Mouse (Mus musculus): Measurements from ENCODE around the gene Daxx. TPM values are rescaled to one million over a fixed set of nuclear protein-coding genes. Genes with fewer than 3 reads are reported as not detected.

Gene Daxx
- polyA plus RNA-seq, 1 experiment from 2014 or later, result 66.8 TPM

DNA sequence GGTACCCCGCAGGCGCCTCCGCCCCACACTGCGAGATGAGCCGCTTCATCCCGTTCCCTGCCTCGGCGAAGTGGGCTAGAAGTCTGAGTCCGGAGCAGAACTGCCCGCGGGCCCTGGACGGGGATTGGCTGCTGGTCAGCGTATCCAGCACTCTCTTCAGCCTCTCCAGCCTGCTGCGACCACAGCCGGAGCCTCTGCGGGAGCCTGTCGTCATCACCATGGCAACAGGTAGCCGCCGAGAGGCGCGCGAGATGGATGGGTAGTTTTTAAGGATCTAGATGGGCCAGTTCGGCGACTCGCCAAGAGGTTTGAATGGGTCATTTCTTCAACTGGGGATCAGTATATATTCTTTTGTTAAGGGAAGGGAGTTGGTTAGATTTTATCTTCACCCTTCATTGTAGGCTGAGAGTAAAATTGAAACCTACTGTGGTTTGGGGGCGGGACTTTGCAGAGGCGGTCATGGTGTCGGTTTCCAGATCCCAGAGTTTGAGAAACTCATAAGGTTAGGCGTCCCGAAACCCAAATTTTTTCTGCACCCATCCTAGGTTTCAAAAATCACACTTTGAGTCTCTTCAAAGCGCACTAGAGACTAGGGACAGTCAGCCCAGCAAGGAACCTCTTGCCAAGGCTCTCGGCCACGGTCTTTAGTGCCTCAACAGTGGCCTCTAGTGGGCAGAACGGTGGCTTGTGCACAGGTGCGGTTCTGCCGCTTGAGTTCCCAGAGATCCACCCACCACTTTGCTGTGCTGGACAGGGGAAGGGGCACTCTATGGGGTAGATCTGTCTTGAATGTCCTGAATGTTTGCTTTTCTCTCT is 11.3 kb downstream of the Daxx start:
- DNase-seq (ENCODE audit: low spot score), result peak; percentile 91
- Histone ChIP-seq H3K27me3 (ENCODE audit: control insufficient read depth, insufficient read depth, low read length) (no peaks in the 10 kb centered on the region), H3K4me2 (ENCODE audit: low read depth, severe bottlenecking) (peak overlapping the region; percentile 98), H3K4me3 (ENCODE audit: low read depth, low read length) (peak overlapping the region; percentile 60), H3K36me3 (ENCODE audit: control insufficient read depth, insufficient read depth, low read length) (peaks cover 6% of the 10 kb centered on the region), H3K9me3 (ENCODE audit: control insufficient read depth, low read length) (no peaks in the 10 kb centered on the region), H3K27ac (replicated peaks; ENCODE audit: low read depth, low read length) (peak overlapping the region; percentile 56; the same call in 1 of the 2 replicates), H3K9ac (ENCODE audit: low read length) (peak overlapping the region; percentile 58), H3K4me1 (ENCODE audit: control insufficient read depth, insufficient read depth, low read length) (peaks cover 15% of the 10 kb centered on the region; the same call in 1 of the 2 replicates)
- WGBS, result under 1% methylated on average over 36 of the region's 36 CpGs
- ATAC-seq (ENCODE audit: insufficient number of reproducible peaks, low FRiP score, low TSS enrichment, low read depth), result no peak

DNA sequence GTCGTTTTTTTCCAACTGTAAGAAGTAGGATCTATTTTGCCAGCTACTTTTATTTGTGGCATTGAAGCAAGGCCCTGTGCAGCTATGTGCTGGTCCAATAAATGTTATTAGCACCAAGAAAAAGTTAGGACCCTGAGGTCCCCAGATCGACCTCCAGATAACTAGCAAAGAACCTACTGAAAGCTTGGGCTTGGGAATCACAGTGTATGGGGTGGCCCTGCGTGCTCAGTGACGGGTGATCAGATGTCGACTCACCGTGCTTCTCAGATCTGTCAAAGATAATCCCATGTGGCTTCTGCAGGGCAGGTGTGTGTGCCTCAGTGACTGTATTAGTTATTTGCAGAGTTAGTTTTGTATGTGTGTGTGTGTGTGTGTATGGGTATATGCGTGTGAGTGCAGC is 12.1 kb downstream of the Daxx start:
- DNase-seq (ENCODE audit: low spot score) (no peak), ATAC-seq (ENCODE audit: insufficient number of reproducible peaks, low FRiP score, low TSS enrichment, low read depth) (no peak)
- no peak overlapping the region for H3K4me3 ChIP-seq (ENCODE audit: low read depth, low read length)
- no peaks in the 10 kb centered on the region for H3K27me3 ChIP-seq (ENCODE audit: control insufficient read depth, insufficient read depth, low read length)
- H3K4me1 ChIP-seq (ENCODE audit: control insufficient read depth, insufficient read depth, low read length), result peaks cover 15% of the 10 kb centered on the region; the same call in 1 of the 2 replicates
- WGBS, result 90% methylated on average over 7 of the region's 7 CpGs
- no peaks in the 10 kb centered on the region for H3K9me3 ChIP-seq (ENCODE audit: control insufficient read depth, low read length)
- no peak overlapping the region for H3K27ac ChIP-seq (replicated peaks; ENCODE audit: low read depth, low read length)
- H3K4me2 ChIP-seq (ENCODE audit: low read depth, severe bottlenecking), result no peak overlapping the region
- peaks cover 8% of the 10 kb centered on the region for H3K36me3 ChIP-seq (ENCODE audit: control insufficient read depth, insufficient read depth, low read length)
- H3K9ac ChIP-seq (ENCODE audit: low read length), result no peak overlapping the region

DNA sequence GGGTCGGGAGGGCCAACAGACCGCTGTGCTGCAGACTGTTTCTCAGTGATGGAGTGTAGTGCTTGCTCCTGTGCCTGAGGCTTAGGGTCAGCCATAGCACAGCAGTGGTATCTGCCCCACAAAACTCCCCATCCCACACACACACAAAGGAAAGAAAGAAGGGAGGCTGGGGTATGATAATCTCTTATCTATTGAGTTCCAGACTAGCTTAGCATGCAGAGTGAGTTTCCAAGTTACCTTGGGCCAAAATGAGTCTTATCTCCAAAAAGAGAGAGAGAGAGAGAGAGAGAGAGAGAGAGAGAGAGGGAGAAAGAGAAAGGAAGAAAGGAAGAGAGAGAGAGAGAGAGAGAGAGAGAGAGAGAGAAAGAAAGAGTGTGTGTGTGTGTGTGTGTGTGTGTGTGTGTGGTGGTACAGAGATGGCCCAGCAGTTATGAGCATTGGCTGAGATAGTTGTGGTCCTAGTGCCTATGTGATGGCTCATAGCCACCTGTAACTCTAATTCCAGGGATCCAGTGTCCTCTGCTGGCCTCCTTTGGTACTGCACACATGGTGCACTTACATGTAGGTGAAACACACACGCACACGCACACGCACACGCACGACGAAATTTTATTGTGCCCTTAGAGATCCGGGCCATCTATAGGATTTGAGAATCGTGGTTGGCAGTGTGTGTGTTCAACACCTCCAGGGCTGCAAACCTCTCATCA is 15.5 kb downstream of the Daxx start:
- Histone ChIP-seq H3K27ac (replicated peaks; ENCODE audit: low read depth, low read length) (no peak overlapping the region), H3K27me3 (ENCODE audit: control insufficient read depth, insufficient read depth, low read length) (no peaks in the 10 kb centered on the region), H3K4me1 (ENCODE audit: control insufficient read depth, insufficient read depth, low read length) (peaks cover 6% of the 10 kb centered on the region; the same call in 1 of the 2 replicates), H3K36me3 (ENCODE audit: control insufficient read depth, insufficient read depth, low read length) (0 out of 2 replicates have a peak, but pooled peaks cover 2% of the 10 kb centered on the region), H3K9ac (ENCODE audit: low read length) (no peak overlapping the region), H3K4me2 (ENCODE audit: low read depth, severe bottlenecking) (no peak overlapping the region), H3K9me3 (ENCODE audit: control insufficient read depth, low read length) (no peaks in the 10 kb centered on the region), H3K4me3 (ENCODE audit: low read depth, low read length) (no peak overlapping the region)
- WGBS, result 89% methylated on average over 10 of the region's 10 CpGs
- DNase-seq (ENCODE audit: low spot score) (no peak), ATAC-seq (ENCODE audit: insufficient number of reproducible peaks, low FRiP score, low TSS enrichment, low read depth) (no peak)

DNA sequence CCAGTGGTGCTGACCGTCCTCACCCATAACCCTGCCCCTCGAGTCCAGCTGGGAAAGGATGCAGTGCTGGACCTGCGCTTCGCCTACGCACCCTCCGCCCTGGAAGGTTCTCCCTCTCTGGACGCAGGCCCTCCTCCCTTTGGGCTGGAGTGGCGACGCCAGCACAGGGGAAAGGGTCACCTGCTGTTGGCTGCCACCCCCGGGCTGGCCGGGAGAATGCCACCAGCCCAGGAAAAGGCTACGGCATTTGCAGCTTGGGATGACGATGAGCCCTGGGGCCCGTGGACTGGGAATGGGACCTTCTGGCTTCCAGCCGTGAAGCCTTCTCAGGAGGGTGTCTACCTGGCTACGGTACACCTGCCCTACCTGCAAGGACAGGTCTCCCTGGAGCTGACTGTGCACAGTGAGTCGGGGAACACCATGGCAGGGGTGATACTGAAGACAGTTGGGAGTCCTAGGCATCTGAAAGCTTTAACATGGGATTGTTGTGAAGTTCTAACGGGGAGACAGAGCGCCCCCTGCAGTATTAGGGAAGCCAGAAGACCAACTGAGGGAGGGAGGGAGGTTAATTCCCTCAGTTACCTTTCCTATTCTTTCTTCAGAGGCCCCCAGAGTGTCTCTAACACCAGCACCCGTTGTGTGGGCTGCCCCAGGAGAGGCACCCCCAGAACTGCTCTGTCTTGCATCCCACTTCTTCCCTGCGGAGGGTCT is 16.3 kb downstream of the Daxx start:
- 81% methylated on average over 21 of the region's 21 CpGs for WGBS

DNA sequence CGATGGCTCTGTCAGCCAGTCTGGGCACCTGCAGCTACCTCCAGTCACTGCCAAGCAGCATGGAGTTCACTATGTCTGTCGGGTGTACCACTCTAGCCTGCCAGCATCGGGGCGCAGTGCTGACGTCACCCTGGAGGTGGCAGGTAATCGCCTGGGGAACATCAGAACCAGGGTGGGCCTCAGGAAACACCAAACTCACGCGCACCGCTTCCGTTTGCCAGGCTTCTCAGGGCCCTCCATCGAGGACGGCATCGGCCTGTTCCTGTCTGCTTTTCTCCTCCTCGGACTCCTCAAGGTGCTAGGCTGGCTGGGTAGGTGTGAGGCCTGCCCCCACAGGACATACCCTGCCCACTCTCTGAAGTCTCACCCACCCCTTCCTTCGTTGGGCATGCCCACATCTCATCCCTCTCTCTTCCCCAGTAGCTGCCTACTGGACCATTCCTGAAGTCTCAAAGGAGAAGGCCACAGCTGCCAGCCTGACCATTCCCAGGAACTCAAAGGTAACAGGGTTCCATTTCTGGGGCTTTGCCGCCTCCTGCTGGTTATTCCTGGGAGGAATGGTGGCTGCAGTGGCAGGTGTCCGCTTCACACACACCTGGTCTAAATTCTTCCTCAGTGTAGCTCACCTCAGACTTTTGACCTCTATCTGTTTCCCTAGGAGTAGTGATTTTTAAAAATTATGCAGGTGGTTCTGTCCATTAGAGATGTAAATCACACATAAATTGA is 17.2 kb downstream of the Daxx start:
- ATAC-seq (ENCODE audit: insufficient number of reproducible peaks, low FRiP score, low TSS enrichment, low read depth) (no peak), DNase-seq (ENCODE audit: low spot score) (peak; percentile 55)
- peaks cover 14% of the 10 kb centered on the region for H3K4me1 ChIP-seq (ENCODE audit: control insufficient read depth, insufficient read depth, low read length)
- no peak overlapping the region for H3K27ac ChIP-seq (replicated peaks; ENCODE audit: low read depth, low read length)
- H3K9ac ChIP-seq (ENCODE audit: low read length), result no peak overlapping the region
- no peak overlapping the region for H3K4me3 ChIP-seq (ENCODE audit: low read depth, low read length)
- H3K36me3 ChIP-seq (ENCODE audit: control insufficient read depth, insufficient read depth, low read length), result 0 out of 2 replicates have a peak, but pooled peaks cover 2% of the 10 kb centered on the region
- H3K27me3 ChIP-seq (ENCODE audit: control insufficient read depth, insufficient read depth, low read length), result no peaks in the 10 kb centered on the region
- 73% methylated on average over 17 of the region's 17 CpGs for WGBS
- H3K9me3 ChIP-seq (ENCODE audit: control insufficient read depth, low read length), result no peaks in the 10 kb centered on the region
- no peak overlapping the region for H3K4me2 ChIP-seq (ENCODE audit: low read depth, severe bottlenecking)

More for the DNA sequence above, 16.3 kb downstream of the Daxx start:
- Histone ChIP-seq H3K27ac (replicated peaks; ENCODE audit: low read depth, low read length) (no peak overlapping the region), H3K4me2 (ENCODE audit: low read depth, severe bottlenecking) (no peak overlapping the region), H3K4me1 (ENCODE audit: control insufficient read depth, insufficient read depth, low read length) (0 out of 2 replicates have a peak, but pooled peaks cover 8% of the 10 kb centered on the region), H3K4me3 (ENCODE audit: low read depth, low read length) (no peak overlapping the region), H3K27me3 (ENCODE audit: control insufficient read depth, insufficient read depth, low read length) (no peaks in the 10 kb centered on the region), H3K9ac (ENCODE audit: low read length) (no peak overlapping the region), H3K9me3 (ENCODE audit: control insufficient read depth, low read length) (no peaks in the 10 kb centered on the region), H3K36me3 (ENCODE audit: control insufficient read depth, insufficient read depth, low read length) (0 out of 2 replicates have a peak, but pooled peaks cover 2% of the 10 kb centered on the region)
- ATAC-seq (ENCODE audit: insufficient number of reproducible peaks, low FRiP score, low TSS enrichment, low read depth) (no peak), DNase-seq (ENCODE audit: low spot score) (no peak)

DNA sequence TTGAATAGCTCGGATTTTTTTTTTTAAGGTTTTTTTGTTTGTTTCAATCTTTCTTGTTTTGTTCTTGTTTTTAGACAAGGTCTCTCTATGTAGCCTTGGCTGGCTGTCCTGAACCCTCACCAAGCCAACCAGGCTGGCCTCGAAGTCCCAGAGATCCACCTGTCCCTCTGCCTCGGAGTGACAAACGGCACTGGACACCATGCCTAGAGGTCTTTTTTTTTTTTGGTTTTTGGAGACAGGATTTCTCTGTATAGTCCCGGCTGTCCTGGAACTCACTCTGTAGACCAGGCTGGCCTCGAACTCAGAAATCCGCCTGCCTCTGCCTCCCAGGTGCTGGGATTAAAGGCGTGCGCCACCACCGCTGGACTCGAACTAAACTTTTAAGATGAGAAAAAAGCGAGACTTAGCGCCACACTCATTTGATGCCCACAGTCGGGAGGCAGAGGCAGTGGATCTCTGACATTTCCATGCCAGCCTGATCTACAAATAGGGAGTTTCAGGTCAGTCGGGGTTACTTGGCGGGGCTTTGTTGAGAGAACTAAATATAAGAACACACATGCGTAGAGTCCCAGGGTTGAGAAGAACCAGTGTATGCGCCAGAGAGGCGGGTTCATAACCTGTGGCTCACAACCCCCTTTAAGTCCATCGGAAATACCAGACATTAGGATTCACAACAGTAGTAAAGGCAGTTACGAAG is 19.2 kb downstream of the Daxx start:
- 0 out of 2 replicates have a peak, but pooled peaks cover 2% of the 10 kb centered on the region for H3K36me3 ChIP-seq (ENCODE audit: control insufficient read depth, insufficient read depth, low read length)
- peak overlapping the region; percentile 99 for H3K4me2 ChIP-seq (ENCODE audit: low read depth, severe bottlenecking)
- H3K27me3 ChIP-seq (ENCODE audit: control insufficient read depth, insufficient read depth, low read length), result no peaks in the 10 kb centered on the region
- peak overlapping the region; percentile 91 for H3K4me3 ChIP-seq (ENCODE audit: low read depth, low read length)
- no peak for DNase-seq (ENCODE audit: low spot score)
- H3K4me1 ChIP-seq (ENCODE audit: control insufficient read depth, insufficient read depth, low read length), result peaks cover 15% of the 10 kb centered on the region
- 64% methylated on average over 21 of the region's 21 CpGs for WGBS
- peak overlapping the region; percentile 73 for H3K9ac ChIP-seq (ENCODE audit: low read length)
- no peaks in the 10 kb centered on the region for H3K9me3 ChIP-seq (ENCODE audit: control insufficient read depth, low read length)
- H3K27ac ChIP-seq (replicated peaks; ENCODE audit: low read depth, low read length), result no peak overlapping the region
- ATAC-seq (ENCODE audit: insufficient number of reproducible peaks, low FRiP score, low TSS enrichment, low read depth), result no peak

DNA sequence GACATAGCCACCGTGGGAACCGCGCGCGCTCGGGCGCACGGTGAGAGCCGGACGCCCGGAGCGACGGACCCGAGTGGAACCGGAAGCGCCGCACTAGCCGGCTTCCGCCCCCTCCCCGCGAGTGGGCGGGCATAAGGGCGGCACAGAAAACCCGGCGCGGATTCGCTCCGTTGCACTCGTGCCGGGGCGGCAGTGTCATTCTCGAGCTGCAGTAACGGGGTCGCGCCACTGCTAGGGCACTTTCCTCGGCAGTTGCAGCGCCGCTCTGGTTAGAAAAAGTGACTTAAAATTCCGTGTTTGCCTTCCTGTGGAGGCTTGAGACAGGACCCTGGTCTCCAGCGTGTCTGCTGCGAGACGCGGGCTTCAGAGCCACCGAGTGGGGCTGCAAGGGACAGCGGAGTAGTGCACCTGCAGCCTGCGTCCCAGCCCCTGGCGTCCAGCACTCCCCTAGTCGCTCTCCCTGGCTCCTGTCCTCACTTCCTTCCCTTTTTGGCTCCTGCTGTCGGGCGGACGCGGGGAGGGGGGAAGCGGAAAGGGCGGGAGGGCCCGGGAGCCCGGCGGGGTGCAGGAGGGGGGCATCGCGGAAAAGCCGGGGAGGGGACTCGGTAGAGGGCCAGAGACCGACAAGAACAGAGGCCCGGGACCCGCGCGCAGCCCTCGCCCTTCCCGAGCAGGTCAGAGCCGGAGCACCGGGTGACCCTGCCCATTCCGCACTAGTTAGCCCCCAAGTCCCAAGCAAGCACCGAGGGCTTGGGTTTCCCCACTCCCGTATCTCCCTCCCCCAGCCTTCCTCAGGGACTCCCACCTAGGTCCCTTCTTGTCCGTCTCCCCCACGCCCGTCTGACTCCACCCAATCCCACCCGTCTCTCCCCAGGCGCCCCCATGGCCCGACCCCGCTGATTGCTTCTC is 20.4 kb downstream of the Daxx start, which contains the start of gene Rgl2:
TSS of gene Rgl2 (plus strand) at position 173 of the 909 bp plus-strand sequence.
- Histone ChIP-seq H3K27ac (replicated peaks; ENCODE audit: low read depth, low read length) (peak within 1 kb of the TSS; percentile 87), H3K27me3 (ENCODE audit: control insufficient read depth, insufficient read depth, low read length) (no peaks in the 10 kb centered on the region), H3K9me3 (ENCODE audit: control insufficient read depth, low read length) (no peaks in the 10 kb centered on the region), H3K4me1 (ENCODE audit: control insufficient read depth, insufficient read depth, low read length) (peaks cover 15% of the 10 kb centered on the region), H3K36me3 (ENCODE audit: control insufficient read depth, insufficient read depth, low read length) (0 out of 2 replicates have a peak, but pooled peaks cover 4% of the 10 kb centered on the region), H3K9ac (ENCODE audit: low read length) (peak within 1 kb of the TSS; percentile 81), H3K4me3 (ENCODE audit: low read depth, low read length) (peak within 1 kb of the TSS; percentile 91), H3K4me2 (ENCODE audit: low read depth, severe bottlenecking) (peak within 1 kb of the TSS; percentile 99)
- under 1% methylated on average over 76 of the region's 80 CpGs for WGBS
- ATAC-seq (ENCODE audit: insufficient number of reproducible peaks, low FRiP score, low TSS enrichment, low read depth) (peak; percentile 73), DNase-seq (ENCODE audit: low spot score) (peak; percentile 97)
